Mouse (Mus musculus): ENCODE data around the gene A630095N17Rik.

DNA sequence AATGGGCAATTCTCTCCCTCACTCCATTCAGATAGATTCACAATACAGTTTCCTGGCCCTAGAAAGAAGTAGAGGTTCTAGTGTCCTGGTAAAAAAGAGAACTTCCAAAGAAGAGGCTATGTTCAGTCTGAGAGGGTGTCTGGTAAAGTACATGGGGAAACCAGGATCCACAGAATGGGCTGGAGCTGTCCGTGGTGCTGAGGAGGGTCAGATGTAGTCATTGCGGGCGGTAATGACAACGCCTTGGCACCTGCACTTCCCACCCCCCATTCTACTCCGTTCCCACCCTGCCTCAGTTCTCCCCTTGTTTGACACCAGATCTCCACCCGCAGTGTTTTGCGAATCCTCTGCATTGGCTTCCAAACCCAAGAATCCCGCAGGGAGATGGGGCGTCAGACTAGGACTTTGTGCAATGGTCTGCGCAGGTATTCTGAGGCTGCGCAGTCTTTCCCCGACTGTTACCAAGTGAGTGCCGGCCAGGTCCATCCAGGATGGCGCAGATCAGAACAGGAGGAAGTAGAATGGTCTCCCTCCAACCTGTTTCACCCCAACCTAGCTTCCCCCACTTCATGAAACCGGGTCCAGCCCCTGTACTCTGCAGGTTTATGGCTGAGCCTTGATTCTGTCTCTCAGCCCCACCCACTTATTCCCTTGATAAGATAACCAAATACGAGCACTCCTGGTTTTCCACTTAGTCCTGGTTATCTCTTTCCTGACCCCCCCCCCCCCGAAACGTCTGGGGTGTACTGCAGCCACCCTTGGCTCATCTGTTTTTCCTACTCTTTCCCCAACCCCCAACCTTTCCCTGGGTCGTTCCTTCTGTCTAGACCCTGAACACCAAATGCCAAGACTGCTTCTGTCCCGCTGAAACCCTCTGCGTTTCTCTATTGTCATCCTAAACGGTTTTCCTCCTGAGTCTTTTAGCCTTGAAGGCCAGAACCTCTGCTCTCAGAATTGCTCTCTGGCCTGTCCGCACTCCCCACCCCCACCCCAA lies 45.6 kb upstream of the A630095N17Rik start:
- TF ChIP-seq USF2 (conservative IDR thresholded peaks at IDR 0.05; ENCODE audit: low read depth, low read length) (no peak), EP300 (IDR thresholded peaks at IDR 0.05; ENCODE audit: low read length) (no peak), POLR2A (IDR thresholded peaks at IDR 0.05; ENCODE audit: low read depth, low read length) (no peak), CHD1 (IDR thresholded peaks at IDR 0.05; ENCODE audit: low read depth, low read length) (no peak), CHD2 (IDR thresholded peaks at IDR 0.05; ENCODE audit: low read length) (no peak)
